Mouse (Mus musculus): Measurements from ENCODE around the gene Slc2a4. TPM values are rescaled to one million over a fixed set of nuclear protein-coding genes. Genes with fewer than 3 reads are reported as not detected.

Slc2a4 gene
- total RNA-seq (2021), result 100 to 1,000 TPM in 1 of 2 experiments, 10 to 100 TPM in 1; 70.7 to 200 TPM
- long read RNA-seq, experiment 1, transcript Slc2a4-201 (11 exons, 2,524 nt), result major isoform, 102 of 151 reads
- long read RNA-seq, experiment 1, partial matches to known transcripts, result 18 of 151 reads
- long read RNA-seq, experiment 1, other reads (novel, unspliced or antisense), result 29 of 151 reads
- long read RNA-seq, experiment 2, transcript Slc2a4-201 (11 exons, 2,524 nt), result major isoform, 52 of 96 reads
- long read RNA-seq, experiment 2, transcript Slc2a4-203 (10 exons, 1,776 nt), result minor isoform, 5 of 96 reads
- long read RNA-seq, experiment 2, partial matches to known transcripts, result 24 of 96 reads
- long read RNA-seq, experiment 2, other reads (novel, unspliced or antisense), result 15 of 96 reads

GRCm38 (mm10) chr11:69948066-69948762 is at the start of gene Slc2a4:
Slc2a4 (minus strand) TSS chr11:69948188.
- peak; percentile 84 to 87 for DNase-seq (ENCODE audit: low spot score in 2 of 2)

GRCm38 (mm10) chr11:69997070-69997509 is 49.1 kb upstream of the Slc2a4 start:
- peak; percentile 93 for DNase-seq (ENCODE audit: low spot score in 2 of 2)

- DNase-seq (ENCODE audit: low spot score in 2 of 2), result peak; percentile 58 to 64
Observed at GRCm38 (mm10) chr11:69996161-69997061, 48.4 kb upstream of the Slc2a4 start.

GRCm38 (mm10) chr11:69995391-69995960 is 47.5 kb upstream of the Slc2a4 start, which contains the start of gene Phf23:
Phf23 (plus strand) TSS chr11:69995777.
- peak; percentile 93 to 94 for DNase-seq (ENCODE audit: low spot score in 2 of 2)

GRCm38 (mm10) chr11:69994401-69995090 is 46.6 kb upstream of the Slc2a4 start:
- no peak for DNase-seq (ENCODE audit: low spot score in 2 of 2)

GRCm38 (mm10) chr11:69992932-69993331 is 44.9 kb upstream of the Slc2a4 start:
- no peak for DNase-seq (ENCODE audit: low spot score in 2 of 2)

- DNase-seq (ENCODE audit: low spot score in 2 of 2), result no peak
Observed at GRCm38 (mm10) chr11:69992396-69992795, 44.4 kb upstream of the Slc2a4 start.

- no peak for DNase-seq (ENCODE audit: low spot score in 2 of 2)
Observed at GRCm38 (mm10) chr11:69991711-69992110, 43.7 kb upstream of the Slc2a4 start.

GRCm38 (mm10) chr11:69990850-69991691 is 43.1 kb upstream of the Slc2a4 start, which contains the start of gene Gabarap:
Gabarap (plus strand) TSS chr11:69991143.
- DNase-seq (ENCODE audit: low spot score in 2 of 2), result peak; percentile 93

- DNase-seq (ENCODE audit: low spot score in 2 of 2), result no peak
Observed at GRCm38 (mm10) chr11:69989949-69990348, 42.0 kb upstream of the Slc2a4 start.

GRCm38 (mm10) chr11:69984431-69984830 is 36.4 kb upstream of the Slc2a4 start:
- DNase-seq (ENCODE audit: low spot score in 2 of 2), result no peak

- no peak for DNase-seq (ENCODE audit: low spot score in 2 of 2)
Observed at GRCm38 (mm10) chr11:69983377-69983776, 35.4 kb upstream of the Slc2a4 start.

- no peak for DNase-seq (ENCODE audit: low spot score in 2 of 2)
Observed at GRCm38 (mm10) chr11:69982877-69983276, 34.9 kb upstream of the Slc2a4 start.

GRCm38 (mm10) chr11:69982225-69982624 is 34.2 kb upstream of the Slc2a4 start, which contains the start of gene Elp5:
Elp5 (minus strand) TSS chr11:69982517.
- DNase-seq (ENCODE audit: low spot score in 2 of 2), result no peak

- DNase-seq (ENCODE audit: low spot score in 2 of 2), result peak in 1 of 2 experiments; percentile 41
Observed at GRCm38 (mm10) chr11:69981141-69981762, 33.3 kb upstream of the Slc2a4 start, which contains the start of gene Ctdnep1. Ctdnep1 (plus strand) TSS chr11:69981156.

GRCm38 (mm10) chr11:69980196-69981140 is 32.5 kb upstream of the Slc2a4 start:
- DNase-seq (ENCODE audit: low spot score in 2 of 2), result peak; percentile 99 to 100

GRCm38 (mm10) chr11:69979827-69980195 is 31.8 kb upstream of the Slc2a4 start:
- DNase-seq (ENCODE audit: low spot score in 2 of 2), result no peak
